Mouse (Mus musculus) embryonic facial prominence, embryonic 15.5 days (tissue): ENCODE measurements at regions not wholly inside any gene's neighbourhood (a gene's known extent, or its start where the extent isn't known, plus 50 kb on each side); places are given as distances from the start of the nearest gene placed in this dataset.

ENCODE experiments used
- ATAC-seq: fragments of 200-750 bp; cut with Nextera tagmentation; 2 replicates; pipeline ENCODE4 v1.8.0; 2017; ENCODE audit warnings: low read depth, moderate TSS enrichment; ENCODE audit not compliant: insufficient number of reproducible peaks, low FRiP score, low TSS enrichment
- H3K27ac ChIP-seq: fragments of 300-500 bp; sonication (generic); replicated peaks from 2 replicates; pipeline ENCODE4 v1.5.1; 2015; ENCODE audit warnings: mild to moderate bottlenecking, inconsistent platforms
- H3K27me3 ChIP-seq: fragments of 300-500 bp; sonication (generic); 2 replicates; pipeline ENCODE4 v1.6.1; 2015; ENCODE audit warnings: inconsistent platforms
- H3K36me3 ChIP-seq: fragments of 300-500 bp; sonication (generic); 2 replicates; pipeline ENCODE4 v1.6.1; 2015; ENCODE audit warnings: mild to moderate bottlenecking, inconsistent platforms
- H3K4me1 ChIP-seq: fragments of 300-500 bp; sonication (generic); 2 replicates; pipeline ENCODE4 v1.6.1; 2015; ENCODE audit warnings: inconsistent platforms
- H3K4me2 ChIP-seq: fragments of 300-500 bp; sonication (generic); replicated peaks from 2 replicates; pipeline ENCODE4 v1.6.1; 2015; ENCODE audit warnings: mild to moderate bottlenecking, inconsistent platforms
- H3K4me3 ChIP-seq: fragments of 300-500 bp; sonication (generic); replicated peaks from 2 replicates; pipeline ENCODE4 v1.5.1; 2015; ENCODE audit warnings: mild to moderate bottlenecking, inconsistent platforms
- H3K9ac ChIP-seq: fragments of 300-500 bp; sonication (generic); 2 replicates; pipeline ENCODE4 v1.6.1; 2015; ENCODE audit warnings: inconsistent platforms
- H3K9me3 ChIP-seq: fragments of 300-500 bp; sonication (generic); replicated peaks from 2 replicates; pipeline ENCODE4 v1.6.1; 2016; ENCODE audit warnings: inconsistent platforms
- WGBS: fragments of 180-500 bp; shearing (Covaris S2); methylation state at CpG from one replicate; pipeline ENCODE4 v1.1.7; 2015; 5-methylcytosine and 5-hydroxymethylcytosine counted together

DNA sequence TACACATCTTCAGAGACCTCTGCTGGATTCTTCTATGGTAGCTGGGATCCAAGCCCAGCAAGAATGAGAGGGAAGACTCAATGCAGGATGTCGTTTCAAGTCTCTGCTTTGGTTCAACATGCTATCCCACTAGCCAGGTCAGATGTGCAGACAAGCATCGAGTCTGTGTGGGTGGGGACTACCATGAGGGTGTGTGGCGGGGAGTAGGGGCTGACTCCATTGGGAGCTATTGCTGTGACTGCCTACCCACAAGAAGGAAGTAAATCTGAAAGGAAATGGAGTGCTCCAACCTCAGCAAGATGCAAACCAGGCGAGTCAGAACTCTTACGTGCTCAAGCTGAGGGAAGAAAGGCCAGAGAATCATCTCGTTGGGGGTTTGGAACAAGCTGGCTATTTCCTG lies 94.4 kb downstream of the Smim20 start:
- Histone ChIP-seq H3K4me2 (no peak overlapping the region), H3K9me3 (no peaks in the 10 kb centered on the region), H3K27me3 (no peaks in the 10 kb centered on the region), H3K4me3 (no peak overlapping the region), H3K36me3 (no peaks in the 10 kb centered on the region), H3K27ac (no peak overlapping the region), H3K9ac (no peak overlapping the region), H3K4me1 (peaks cover 16% of the 10 kb centered on the region)
- ATAC-seq, result no peak
- 76% methylated on average over 6 of the region's 6 CpGs for WGBS

DNA sequence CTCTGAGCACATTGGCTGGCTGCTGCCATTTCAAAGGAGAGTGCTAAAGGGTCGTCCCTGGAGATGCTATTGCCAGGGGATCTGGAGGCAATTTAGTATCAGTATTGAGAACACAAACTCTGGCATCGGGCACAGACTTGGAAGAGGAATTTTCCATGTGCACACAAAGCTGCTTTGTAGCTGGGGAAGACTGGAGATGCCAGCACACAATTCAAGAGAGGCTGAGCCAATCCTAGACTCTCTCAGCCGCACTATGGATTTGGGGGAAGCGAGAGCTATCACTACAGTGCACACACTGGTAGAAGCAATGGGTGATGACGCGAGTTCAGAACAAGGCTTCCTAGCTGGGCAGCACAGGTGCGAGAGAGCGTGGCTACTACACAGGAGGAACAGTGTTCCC lies 97.0 kb downstream of the Smim20 start:
- Histone ChIP-seq H3K4me1 (peaks cover 28% of the 10 kb centered on the region), H3K9me3 (no peaks in the 10 kb centered on the region), H3K4me2 (no peak overlapping the region), H3K9ac (no peak overlapping the region), H3K27me3 (no peaks in the 10 kb centered on the region), H3K36me3 (no peaks in the 10 kb centered on the region), H3K27ac (no peak overlapping the region), H3K4me3 (no peak overlapping the region)
- 61% methylated on average over 8 of the region's 8 CpGs for WGBS
- ATAC-seq, result no peak

DNA sequence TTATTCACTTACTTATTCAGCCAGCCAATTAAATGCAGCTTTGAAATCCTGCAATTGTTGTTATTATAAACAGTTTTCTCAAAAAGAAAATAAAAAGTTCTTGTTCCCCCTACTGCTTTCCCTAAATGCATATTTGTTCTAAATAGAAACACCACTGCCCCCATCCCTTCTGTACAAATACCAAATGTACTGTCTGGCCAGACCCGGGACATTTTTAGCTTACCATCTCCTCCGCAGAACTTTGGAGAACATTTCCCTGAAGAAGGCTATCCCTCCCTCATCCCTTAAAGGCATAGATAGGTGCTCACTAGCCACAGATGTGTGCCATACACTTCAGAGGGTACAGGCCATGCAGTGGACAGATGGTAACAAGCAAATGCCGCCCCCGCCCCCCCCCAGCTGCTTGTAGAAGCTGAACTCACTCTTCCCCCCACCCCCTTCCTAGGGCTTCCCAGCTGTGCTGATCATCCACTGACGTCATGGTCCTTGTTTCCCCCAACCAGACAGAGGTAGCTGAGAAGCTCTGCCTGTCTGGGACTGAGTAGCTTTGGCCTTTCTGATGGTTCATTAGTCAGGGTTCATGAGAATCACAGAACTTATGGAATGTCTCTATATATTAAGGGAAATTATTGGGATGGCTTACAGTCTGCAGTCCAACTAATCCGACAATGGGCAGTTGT lies 98.9 kb upstream of the Rbpj start:
- ATAC-seq, result no peak
- Histone ChIP-seq H3K9me3 (no peaks in the 10 kb centered on the region), H3K27me3 (no peaks in the 10 kb centered on the region), H3K9ac (no peak overlapping the region), H3K4me3 (no peak overlapping the region), H3K27ac (peak overlapping the region; percentile 68), H3K4me2 (no peak overlapping the region), H3K36me3 (no peaks in the 10 kb centered on the region), H3K4me1 (peaks cover 28% of the 10 kb centered on the region)
- 47% methylated on average over 6 of the region's 6 CpGs for WGBS

DNA sequence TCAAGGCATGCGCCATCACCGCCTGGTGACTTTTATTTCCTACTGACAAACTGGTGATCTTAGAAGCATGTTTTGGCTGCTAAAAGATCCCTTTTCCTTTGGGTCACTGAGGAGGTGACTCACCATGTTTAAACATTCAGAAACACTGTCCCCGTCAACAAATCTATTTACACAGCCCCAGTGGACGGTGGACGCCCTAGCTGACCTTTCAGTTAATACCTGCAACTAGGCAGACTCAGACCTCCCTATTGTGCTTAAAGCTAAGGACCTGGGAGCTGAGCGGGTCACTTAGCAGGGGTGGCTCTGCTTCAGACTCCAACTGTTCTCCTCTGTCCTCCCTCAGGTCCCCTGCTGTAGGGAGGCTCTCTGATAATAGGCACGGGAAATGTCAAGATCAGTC lies 95.7 kb upstream of the Rbpj start:
- Histone ChIP-seq H3K4me1 (peaks cover 16% of the 10 kb centered on the region; the same call in 1 of the 2 replicates), H3K36me3 (no peaks in the 10 kb centered on the region), H3K9ac (no peak overlapping the region), H3K27ac (no peak overlapping the region), H3K27me3 (no peaks in the 10 kb centered on the region), H3K9me3 (no peaks in the 10 kb centered on the region), H3K4me3 (no peak overlapping the region), H3K4me2 (no peak overlapping the region)
- 93% methylated on average over 7 of the region's 7 CpGs for WGBS
- no peak for ATAC-seq

DNA sequence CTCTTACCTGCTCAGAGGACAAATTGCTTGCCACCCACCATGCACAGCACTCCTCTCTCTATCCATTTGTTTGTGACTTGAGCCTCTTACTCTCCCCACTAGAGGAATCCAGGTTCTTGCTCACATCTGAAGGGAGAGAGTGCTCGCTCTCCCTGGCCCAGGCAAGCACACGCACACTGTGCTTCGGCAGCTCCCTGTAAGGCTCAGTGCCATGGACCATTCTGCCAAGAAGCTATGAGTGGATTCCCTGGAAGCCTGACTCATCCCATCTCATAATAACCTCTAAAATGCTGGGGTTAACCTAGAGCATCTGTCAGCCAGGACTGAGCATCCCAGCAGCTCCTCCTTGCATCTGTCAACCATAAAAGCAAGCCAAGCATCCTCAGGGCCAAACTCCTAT lies 94.3 kb upstream of the Rbpj start:
- H3K36me3 ChIP-seq, result no peaks in the 10 kb centered on the region
- H3K4me2 ChIP-seq, result no peak overlapping the region
- no peak for ATAC-seq
- H3K4me3 ChIP-seq, result no peak overlapping the region
- no peak overlapping the region for H3K27ac ChIP-seq
- peaks cover 10% of the 10 kb centered on the region; the same call in 1 of the 2 replicates for H3K4me1 ChIP-seq
- H3K9me3 ChIP-seq, result no peaks in the 10 kb centered on the region
- no peaks in the 10 kb centered on the region for H3K27me3 ChIP-seq
- H3K9ac ChIP-seq, result no peak overlapping the region
- 51% methylated on average over 3 of the region's 3 CpGs for WGBS

DNA sequence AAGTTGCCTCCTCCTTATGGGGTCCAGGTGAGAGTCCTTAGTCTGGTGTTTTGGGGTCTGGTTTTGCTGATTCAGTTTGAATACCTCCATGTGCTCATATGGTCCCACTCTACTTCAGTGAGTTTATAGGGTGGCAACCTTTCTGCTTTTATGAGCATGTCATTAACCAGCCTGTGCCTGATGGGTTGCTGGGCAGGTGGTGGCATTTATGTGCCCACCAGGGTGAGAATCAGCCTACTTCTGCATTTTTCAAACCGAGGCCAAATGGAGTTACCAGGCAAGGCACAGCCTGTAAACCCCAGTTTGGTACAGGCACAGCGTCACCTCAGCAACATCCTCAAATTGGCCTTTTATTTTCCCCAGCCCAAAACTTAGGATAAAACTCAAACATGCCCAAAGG lies 92.6 kb upstream of the Rbpj start:
- Histone ChIP-seq H3K9me3 (no peaks in the 10 kb centered on the region), H3K4me2 (no peak overlapping the region), H3K4me1 (peaks cover 19% of the 10 kb centered on the region), H3K27ac (no peak overlapping the region), H3K4me3 (no peak overlapping the region), H3K9ac (no peak overlapping the region), H3K27me3 (no peaks in the 10 kb centered on the region), H3K36me3 (no peaks in the 10 kb centered on the region)
- no peak for ATAC-seq
- 82% methylated on average over 2 of the region's 2 CpGs for WGBS

DNA sequence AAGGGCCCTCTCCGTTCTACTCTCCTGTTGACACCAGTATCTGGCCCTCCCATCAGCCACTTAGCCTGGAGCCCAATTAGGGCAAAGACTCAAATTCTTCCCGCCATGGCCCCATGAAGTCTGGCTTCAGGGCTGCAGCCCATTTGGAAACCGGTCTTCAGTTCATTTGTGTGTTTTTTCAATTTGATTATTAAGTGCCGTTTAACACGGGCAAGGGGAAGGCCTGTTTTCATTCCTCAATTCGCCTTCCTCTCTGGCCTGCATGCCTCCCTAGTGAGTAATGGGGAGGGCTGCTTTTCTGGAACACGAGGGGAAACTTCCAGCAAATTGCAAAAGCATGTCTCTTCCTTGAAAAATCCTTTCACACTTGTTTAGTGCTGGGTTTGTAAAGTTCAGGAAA lies 89.1 kb upstream of the Rbpj start:
- Histone ChIP-seq H3K4me1 (peaks cover 54% of the 10 kb centered on the region), H3K36me3 (no peaks in the 10 kb centered on the region), H3K9me3 (no peaks in the 10 kb centered on the region), H3K9ac (no peak overlapping the region), H3K27ac (peak overlapping the region; percentile 87), H3K4me2 (no peak overlapping the region), H3K27me3 (no peaks in the 10 kb centered on the region), H3K4me3 (no peak overlapping the region)
- WGBS, result 15% methylated on average over 7 of the region's 7 CpGs
- ATAC-seq, result 0 out of 2 replicates have a peak, but pooled peaks have one; percentile 54

DNA sequence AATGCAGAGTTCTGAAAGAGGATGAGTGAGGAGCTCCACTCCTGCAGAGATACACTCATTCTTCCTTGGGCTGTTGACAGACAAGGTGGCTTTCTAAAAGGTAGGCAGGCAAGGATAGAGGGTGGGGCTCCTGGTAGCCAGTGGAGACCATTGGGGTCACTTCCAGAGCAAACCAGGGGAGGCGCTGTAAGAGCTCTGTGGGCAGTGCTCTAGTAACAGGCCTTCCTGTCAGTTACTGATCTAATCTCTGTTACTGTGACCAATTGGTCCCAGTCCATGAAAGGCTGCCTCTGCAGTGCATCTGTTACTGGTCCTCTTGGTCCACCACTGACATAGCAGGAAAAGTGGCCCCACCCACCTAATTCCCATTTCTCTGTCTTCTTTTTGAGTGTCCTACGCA lies 88.3 kb upstream of the Rbpj start:
- Histone ChIP-seq H3K9me3 (no peaks in the 10 kb centered on the region), H3K27ac (peak overlapping the region; percentile 87), H3K4me1 (peaks cover 57% of the 10 kb centered on the region), H3K36me3 (no peaks in the 10 kb centered on the region), H3K27me3 (no peaks in the 10 kb centered on the region), H3K4me2 (no peak overlapping the region), H3K9ac (no peak overlapping the region), H3K4me3 (no peak overlapping the region)
- ATAC-seq, result no peak
- WGBS, result 68% methylated on average over 2 of the region's 2 CpGs

DNA sequence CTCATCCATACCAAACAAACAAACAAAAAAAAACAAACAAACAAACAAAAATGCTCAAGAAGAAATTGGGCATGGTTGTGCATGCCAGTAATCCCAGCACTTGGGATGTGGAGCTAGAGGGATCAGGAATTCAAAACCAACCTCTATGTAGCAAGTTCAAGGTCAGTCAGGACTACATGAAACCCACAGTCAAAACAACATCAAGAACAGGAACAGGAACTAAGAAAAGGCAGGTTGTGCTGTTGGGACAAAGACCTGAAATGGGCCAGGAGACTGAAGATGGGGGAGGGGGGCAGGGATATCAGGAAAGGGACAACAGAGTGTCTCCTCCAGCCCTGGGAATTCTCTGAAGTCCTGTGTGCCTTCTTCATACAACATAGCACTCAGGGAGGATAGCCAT lies 87.8 kb upstream of the Rbpj start:
- H3K4me1 ChIP-seq, result peaks cover 57% of the 10 kb centered on the region
- no peaks in the 10 kb centered on the region for H3K36me3 ChIP-seq
- H3K9ac ChIP-seq, result no peak overlapping the region
- no peak overlapping the region for H3K4me2 ChIP-seq
- H3K4me3 ChIP-seq, result no peak overlapping the region
- H3K27ac ChIP-seq, result peak overlapping the region; percentile 87; the same call in 1 of the 2 replicates
- no peaks in the 10 kb centered on the region for H3K27me3 ChIP-seq
- no peak for ATAC-seq
- H3K9me3 ChIP-seq, result no peaks in the 10 kb centered on the region

DNA sequence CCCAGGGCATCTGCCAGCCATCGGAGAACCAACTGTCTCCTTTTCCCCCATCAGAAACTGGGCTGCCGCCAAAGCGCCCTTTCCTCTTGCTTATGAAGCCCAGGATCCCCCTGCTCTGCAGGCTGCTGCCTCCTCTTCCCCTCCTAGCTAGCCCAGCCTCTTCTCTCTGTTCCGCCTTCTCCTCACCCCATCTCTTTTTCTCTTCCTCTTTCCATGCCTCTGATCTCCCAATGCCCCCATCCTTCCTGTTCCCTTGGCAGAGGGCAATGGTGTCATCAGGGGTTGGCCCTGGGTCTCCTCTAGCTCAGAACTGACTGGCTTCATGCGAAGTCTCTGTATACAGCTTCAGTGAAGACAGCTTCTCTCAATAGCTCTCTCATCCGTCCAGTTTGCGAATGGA lies 87.4 kb upstream of the Rbpj start:
- H3K9ac ChIP-seq, result no peak overlapping the region
- no peak for ATAC-seq
- H3K4me2 ChIP-seq, result no peak overlapping the region
- peaks cover 57% of the 10 kb centered on the region for H3K4me1 ChIP-seq
- no peak overlapping the region for H3K27ac ChIP-seq
- no peaks in the 10 kb centered on the region for H3K27me3 ChIP-seq
- H3K4me3 ChIP-seq, result no peak overlapping the region
- H3K9me3 ChIP-seq, result no peaks in the 10 kb centered on the region
- 85% methylated on average over 7 of the region's 7 CpGs for WGBS
- H3K36me3 ChIP-seq, result no peaks in the 10 kb centered on the region

DNA sequence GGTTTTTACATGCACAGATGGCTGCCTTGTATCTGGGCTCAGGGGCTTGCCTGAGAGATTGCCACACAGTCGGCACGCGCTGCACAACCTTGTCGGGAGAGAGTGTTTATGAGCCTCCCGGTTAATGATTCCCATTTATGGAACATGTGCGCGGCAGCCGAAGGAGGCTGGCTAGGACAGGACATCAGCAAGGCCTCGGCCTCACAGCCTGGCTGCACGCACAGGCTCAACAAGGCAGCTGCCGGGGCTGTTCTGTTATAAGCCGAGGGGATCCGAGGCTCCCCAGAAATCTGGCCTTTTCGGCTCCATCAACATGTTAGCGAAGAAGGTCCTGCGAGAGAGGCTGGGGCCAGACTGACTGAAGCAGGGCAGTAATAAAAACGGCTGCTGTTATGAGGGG lies 86.3 kb upstream of the Rbpj start:
- H3K9ac ChIP-seq, result no peak overlapping the region
- no peak overlapping the region; the same call in 1 of the 2 replicates for H3K4me2 ChIP-seq
- H3K27me3 ChIP-seq, result no peaks in the 10 kb centered on the region

DNA sequence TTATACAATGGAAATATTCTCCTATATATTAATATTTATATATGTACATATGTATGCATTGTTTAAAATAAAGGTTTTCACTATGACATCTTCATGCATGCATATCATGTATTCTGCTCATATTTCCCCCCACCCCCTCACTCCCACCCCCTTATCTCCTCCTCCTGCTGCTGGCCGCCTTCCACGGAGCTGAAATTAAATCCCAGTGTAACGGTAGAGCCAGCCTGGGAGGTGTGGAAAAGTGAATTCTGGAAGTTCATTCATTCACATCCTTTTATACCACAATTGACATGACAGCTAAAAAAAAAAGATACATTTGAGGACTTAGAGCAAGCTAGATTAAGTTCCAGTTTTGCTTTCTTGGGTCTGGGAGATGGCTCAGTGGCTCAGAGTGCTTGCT lies 85.7 kb upstream of the Rbpj start:
- H3K27me3 ChIP-seq, result no peaks in the 10 kb centered on the region
- peak overlapping the region; percentile 67 for H3K27ac ChIP-seq
- peaks cover 57% of the 10 kb centered on the region for H3K4me1 ChIP-seq
- 20% methylated on average over 3 of the region's 3 CpGs for WGBS
- no peak for ATAC-seq
- H3K9ac ChIP-seq, result no peak overlapping the region
- H3K4me3 ChIP-seq, result no peak overlapping the region
- no peaks in the 10 kb centered on the region for H3K36me3 ChIP-seq
- H3K9me3 ChIP-seq, result no peaks in the 10 kb centered on the region
- no peak overlapping the region for H3K4me2 ChIP-seq

More for the DNA sequence above, 86.3 kb upstream of the Rbpj start:
- H3K36me3 ChIP-seq, result no peaks in the 10 kb centered on the region
- peaks cover 57% of the 10 kb centered on the region for H3K4me1 ChIP-seq
- H3K27ac ChIP-seq, result peak overlapping the region; percentile 67
- ATAC-seq, result no peak; the same call in 1 of the 2 replicates
- 21% methylated on average over 17 of the region's 17 CpGs for WGBS
- no peak overlapping the region for H3K4me3 ChIP-seq
- H3K9me3 ChIP-seq, result no peaks in the 10 kb centered on the region
